Comparison of ENCODE assay signal across 8 mouse cellular contexts in genomic region chr12:56541068-56541467, GRCm38 (mm10). TPM values are rescaled to one million over a fixed set of nuclear protein-coding genes. Genes with fewer than 3 reads are reported as not detected.
DNase-seq lines count a peak whose midpoint lies in the region; ATAC-seq and TF ChIP-seq lines count a peak whose summit lies in the region.

No protein-coding gene starts in this region.

- H3K79me2 ChIP-seq in CH12.LX (replicated peaks; ENCODE audit: control insufficient read depth, extremely low read depth, insufficient read depth, poor library complexity, severe bottlenecking): no peaks in the 10 kb centered on the region

- DNase-seq in CH12.LX (ENCODE audit: extremely low read depth): peak; percentile 77
- DNase-seq in adrenal gland, postnatal 36 days: peak; percentile 79 to 80
- DNase-seq in embryonic facial prominence, embryonic 11.5 days (ENCODE audit: low spot score): peak; percentile 82
- DNase-seq in kidney, postnatal 25 days: peak; percentile 72 to 75
- peak; percentile 51 for DNase-seq in retina, postnatal 7 days (ENCODE audit: low read depth, low spot score)

- 2% methylated on average over 14 of the region's 14 CpGs for WGBS in embryonic facial prominence, embryonic 11.5 days
- 1% methylated on average over 14 of the region's 14 CpGs for WGBS in heart, embryonic 14.5 days
- under 1% methylated on average over 14 of the region's 14 CpGs for WGBS in lung, embryonic 15.5 days

- TF ChIP-seq CTCF in CH12.LX (conservative IDR thresholded peaks at IDR 0.05 in 1 of 2, IDR thresholded peaks at IDR 0.05 in 1 of 2; ENCODE audit: low read depth in 2 of 2, low read length in 2 of 2): peak; percentile 52 to 83

- dilution Hi-C loops in CH12.LX (cut with MboI; ENCODE audit: extremely low pct_ligation_motif_present, extremely low pct_unique_long_range_greater_than_20kb, low sequenced_read_pairs): no loop called here

- no peak overlapping the region for H3K9ac ChIP-seq in CH12.LX (ENCODE audit: insufficient read depth, low read depth)
- H3K9ac ChIP-seq in embryonic facial prominence, embryonic 11.5 days (replicated peaks; ENCODE audit: low read length): no peak overlapping the region
- H3K9ac ChIP-seq in heart, embryonic 14.5 days (ENCODE audit: low read length): no peak overlapping the region
- H3K9ac ChIP-seq in lung, embryonic 15.5 days: peak overlapping the region; percentile 26; the same call in 1 of the 2 replicates

- H3K9me3 ChIP-seq in CH12.LX (replicated peaks; ENCODE audit: low read length): no peaks in the 10 kb centered on the region
- no peaks in the 10 kb centered on the region for H3K9me3 ChIP-seq in embryonic facial prominence, embryonic 11.5 days (replicated peaks; ENCODE audit: control insufficient read depth, low read length)
- no peaks in the 10 kb centered on the region for H3K9me3 ChIP-seq in heart, embryonic 14.5 days (ENCODE audit: control insufficient read depth, low read length)
- H3K9me3 ChIP-seq in lung, embryonic 15.5 days: no peaks in the 10 kb centered on the region

- H3K4me2 ChIP-seq in CH12.LX (ENCODE audit: insufficient read depth, low read depth, poor library complexity, severe bottlenecking): peak overlapping the region; percentile 24; the same call in 1 of the 2 replicates
- no peak overlapping the region for H3K4me2 ChIP-seq in embryonic facial prominence, embryonic 11.5 days (ENCODE audit: low read depth, low read length)
- H3K4me2 ChIP-seq in heart, embryonic 14.5 days (ENCODE audit: low read length): peak overlapping the region; percentile 34
- H3K4me2 ChIP-seq in lung, embryonic 15.5 days: peak overlapping the region; percentile 46

- H3K27me3 ChIP-seq in CH12.LX (replicated peaks): no peaks in the 10 kb centered on the region
- H3K27me3 ChIP-seq in embryonic facial prominence, embryonic 11.5 days (ENCODE audit: control insufficient read depth, insufficient read depth, low read length): peaks cover 54% of the 10 kb centered on the region
- peaks cover 67% of the 10 kb centered on the region for H3K27me3 ChIP-seq in heart, embryonic 14.5 days (ENCODE audit: control insufficient read depth, insufficient read depth, low read length)
- H3K27me3 ChIP-seq in lung, embryonic 15.5 days: peaks cover 52% of the 10 kb centered on the region

- peak; percentile 71 for TF ChIP-seq RAD21 in CH12.LX (IDR thresholded peaks at IDR 0.05; ENCODE audit: low read depth, low read length)

- ATAC-seq in embryonic facial prominence, embryonic 11.5 days (replicated peaks; ENCODE audit: insufficient number of reproducible peaks, low FRiP score, low TSS enrichment, low read depth): no peak; the same call in 1 of the 2 replicates
- no peak for ATAC-seq in heart, embryonic 14.5 days (ENCODE audit: insufficient number of reproducible peaks, insufficient read depth, low FRiP score, low read depth)
- ATAC-seq in lung, embryonic 15.5 days (ENCODE audit: borderline replicate concordance, extremely low read depth, low FRiP score, low TSS enrichment): no peak
- no peak for ATAC-seq in megakaryocyte, adult 5-6 weeks (ENCODE audit: poor library complexity, severe bottlenecking)

- 0 out of 2 replicates have a peak, but pooled peaks have one; percentile 17 for TF ChIP-seq EP300 in CH12.LX (IDR thresholded peaks at IDR 0.05; ENCODE audit: low read length)

- H3K36me3 ChIP-seq in CH12.LX (replicated peaks in 1 of 2; ENCODE audit: control insufficient read depth in 1 of 2, insufficient read depth in 1 of 2, low read length in 1 of 2): no peaks in the 10 kb centered on the region
- no peaks in the 10 kb centered on the region for H3K36me3 ChIP-seq in embryonic facial prominence, embryonic 11.5 days (replicated peaks; ENCODE audit: control insufficient read depth, insufficient read depth, low read depth, low read length)
- no peaks in the 10 kb centered on the region for H3K36me3 ChIP-seq in heart, embryonic 14.5 days (ENCODE audit: control insufficient read depth, insufficient read depth, low read length)
- H3K36me3 ChIP-seq in lung, embryonic 15.5 days: no peaks in the 10 kb centered on the region

- no peak overlapping the region for H3K27ac ChIP-seq in CH12.LX (ENCODE audit: insufficient read depth, low read depth)
- no peak overlapping the region for H3K27ac ChIP-seq in embryonic facial prominence, embryonic 11.5 days (replicated peaks; ENCODE audit: low read depth, low read length)
- H3K27ac ChIP-seq in heart, embryonic 14.5 days (replicated peaks in 1 of 2; ENCODE audit: control insufficient read depth in 1 of 2, insufficient read depth in 1 of 2, low read depth in 2 of 2, low read length in 2 of 2): no peak overlapping the region
- H3K27ac ChIP-seq in lung, embryonic 15.5 days: peak overlapping the region; percentile 34; the same call in 1 of the 2 replicates

- no peaks in the 10 kb centered on the region for H3K4me1 ChIP-seq in CH12.LX (ENCODE audit: control insufficient read depth in 1 of 2, insufficient read depth in 2 of 2)
- no peaks in the 10 kb centered on the region for H3K4me1 ChIP-seq in embryonic facial prominence, embryonic 11.5 days (ENCODE audit: control insufficient read depth, insufficient read depth, low read length)
- 0 out of 4 replicates have a peak, but pooled peaks cover 0 to 5% of the 10 kb centered on the region in 2 experiments for H3K4me1 ChIP-seq in heart, embryonic 14.5 days (ENCODE audit: control insufficient read depth in 2 of 2, insufficient read depth in 2 of 2, low read length in 2 of 2)
- H3K4me1 ChIP-seq in lung, embryonic 15.5 days: 0 out of 2 replicates have a peak, but pooled peaks cover 9% of the 10 kb centered on the region

- no peak for TF ChIP-seq POLR2A in CH12.LX (IDR thresholded peaks at IDR 0.05; ENCODE audit: low read depth, low read length)

- no peak overlapping the region for H3K4me3 ChIP-seq in CH12.LX (replicated peaks in 1 of 3; ENCODE audit: low read depth in 2 of 3, low read length in 2 of 3, poor library complexity in 1 of 3)
- H3K4me3 ChIP-seq in embryonic facial prominence, embryonic 11.5 days (ENCODE audit: low read depth, low read length): no peak overlapping the region
- H3K4me3 ChIP-seq in heart, embryonic 14.5 days (ENCODE audit: control insufficient read depth in 1 of 2, insufficient read depth in 1 of 2, low read depth in 1 of 2, low read length in 2 of 2): peak overlapping the region in 1 of 2 experiments; percentile 1; a peak in 1 of 4 replicates
- H3K4me3 ChIP-seq in lung, embryonic 15.5 days: peak overlapping the region; percentile 13; the same call in 1 of the 2 replicates

- in situ Hi-C loops in CH12.LX (cut with MboI; ENCODE audit: low pct_ligation_motif_present, low pct_unique_long_range_greater_than_20kb, low sequenced_read_pairs): loop anchor here (25.0 kb wide), 1 partner anchor 654 kb away; no protein-coding TSS in a partner anchor

TF ChIP-seq in CH12.LX, 34 proteins besides CTCF, POLR2A, EP300 and RAD21:
- TF ChIP-seq TBP (conservative IDR thresholded peaks at IDR 0.05; ENCODE audit: low read depth, low read length): no peak
- TF ChIP-seq MAZ (IDR thresholded peaks at IDR 0.05; ENCODE audit: low read depth, low read length): 0 out of 2 replicates have a peak, but pooled peaks have one; percentile 25
- peak; percentile 68 for TF ChIP-seq SMC3 (IDR thresholded peaks at IDR 0.05; ENCODE audit: low read depth, low read length)
- TF ChIP-seq MYC (IDR thresholded peaks at IDR 0.05; ENCODE audit: low read depth, low read length): 0 out of 2 replicates have a peak, but pooled peaks have one; percentile 16
- TF ChIP-seq ZMIZ1 (IDR thresholded peaks at IDR 0.05; ENCODE audit: low read depth, low read length): no peak
- TF ChIP-seq BHLHE40 (IDR thresholded peaks at IDR 0.05; ENCODE audit: low read depth, low read length): no peak
- TF ChIP-seq ETS1 (conservative IDR thresholded peaks at IDR 0.05; ENCODE audit: low read depth, low read length): no peak
- TF ChIP-seq ZKSCAN1 (IDR thresholded peaks at IDR 0.05; ENCODE audit: borderline replicate concordance, low read depth, low read length): no peak
- no peak for TF ChIP-seq UBTF (IDR thresholded peaks at IDR 0.05; ENCODE audit: low read depth, low read length)
- TF ChIP-seq MAX (IDR thresholded peaks at IDR 0.05; ENCODE audit: low read length): 0 out of 2 replicates have a peak, but pooled peaks have one; percentile 29
- TF ChIP-seq ELF1 (IDR thresholded peaks at IDR 0.05; ENCODE audit: low read depth, low read length): 0 out of 2 replicates have a peak, but pooled peaks have one; percentile 13
- TF ChIP-seq MXI1 (IDR thresholded peaks at IDR 0.05; ENCODE audit: low read depth, low read length): no peak
- TF ChIP-seq JUND (conservative IDR thresholded peaks at IDR 0.05; ENCODE audit: low read depth, low read length): no peak

RNA-seq across cellular contexts. Expression of gene Nkx2-1, which starts 4.4 kb away (rescaled TPM):
- total RNA-seq in CH12.LX (2012; rRNA removed): not detected in 2 replicates
- not detected in 2 replicates for total RNA-seq in CH12.LX (2014; rRNA removed)
- polyA plus RNA-seq in CH12.LX (2012; ENCODE audit: insufficient read length, low read depth): not detected in 2 replicates
- not detected for total RNA-seq in adrenal gland, postnatal 36 days (2021)
- polyA plus RNA-seq in embryonic facial prominence, embryonic 11.5 days (2014; fragmentation: Nextera tagmentation; extraction: Ambion mirVana): 6.9 and 17.0 TPM in 2 replicates
- 0.08 TPM in 1 of 2 replicates, not detected in the other for polyA plus RNA-seq in heart, embryonic 14.5 days (2014; fragmentation: Nextera tagmentation; extraction: Ambion mirVana)
- polyA plus RNA-seq in lung, embryonic 15.5 days (2015; fragmentation: Nextera tagmentation; extraction: Ambion mirVana): 84.7 and 87.6 TPM in 2 replicates
- total RNA-seq in megakaryocyte, adult 5-6 weeks (2015): not detected in 2 replicates
- total RNA-seq in megakaryocyte, adult 5-6 weeks (2017): not detected in 2 replicates
